Mouse (Mus musculus): ENCODE measurements at regions not wholly inside any gene's neighbourhood (a gene's known extent, or its start where the extent isn't known, plus 50 kb on each side); places are given as distances from the start of the nearest gene placed in this dataset.

GRCm38 (mm10) chr4:7891128-7891527 is 347.7 kb downstream of the Car8 start:
- no peak for TF ChIP-seq CTCF (conservative IDR thresholded peaks at IDR 0.05; ENCODE audit: insufficient read depth, insufficient read length, low read depth, low read length)
- TF ChIP-seq POLR2A (IDR thresholded peaks at IDR 0.05; ENCODE audit: low read depth, low read length) = no peak
